Mouse (Mus musculus) MEL (cell line): ENCODE results near the gene Slc5a2. TPM values are rescaled to one million over a fixed set of nuclear protein-coding genes. Genes with fewer than 3 reads are reported as not detected.
A peak's percentile ranks its signal among the peaks of the same experiment; 100 is the strongest.

Experiments
- DNase-seq: peaks from one replicate; pipeline ENCODE4 v3.0.0; 2011; ENCODE audit warnings: low read depth, low spot score
- H3K27ac ChIP-seq: 2 replicates; pipeline ENCODE4 v1.5.1; 2012; ENCODE audit warnings: low read depth, mild to moderate bottlenecking, control low read depth, low read length, moderate library complexity; ENCODE audit not compliant: control insufficient read depth
- H3K27me3 ChIP-seq, 2 experiments: fragments of 150-350 bp in 1 of 2; sonication (generic) in 1 of 2; 2 replicates each; pipeline ENCODE4 v1.6.1; 2012; ENCODE audit warnings: low read length in 2 of 2, mild to moderate bottlenecking in 2 of 2, improper control_type of control experiment in 1 of 2, moderate library complexity in 1 of 2; ENCODE audit not compliant: insufficient read depth in 2 of 2, control insufficient read depth in 1 of 2
- H3K36me3 ChIP-seq, 2 experiments: 2 replicates each; pipeline ENCODE4 v1.6.1; 2012 to 2014; ENCODE audit warnings: low read length in 2 of 2, improper control_type of control experiment in 1 of 2, inconsistent platforms in 1 of 2, mild to moderate bottlenecking in 1 of 2; ENCODE audit not compliant: insufficient read depth in 2 of 2, control insufficient read depth in 1 of 2
- H3K4me1 ChIP-seq, 2 experiments: fragments of 150-350 bp in 1 of 2; sonication (generic) in 1 of 2; 2 replicates each; pipeline ENCODE4 v1.6.1; 2012; ENCODE audit warnings: low read length in 2 of 2, improper control_type of control experiment in 1 of 2, mild to moderate bottlenecking in 1 of 2; ENCODE audit not compliant: insufficient read depth in 2 of 2, control insufficient read depth in 1 of 2
- H3K4me3 ChIP-seq, 2 experiments: fragments of 150-350 bp in 1 of 2; sonication (generic) in 1 of 2; 2 replicates each; pipeline ENCODE4 v1.5.1; 2012; ENCODE audit warnings: low read depth in 2 of 2, low read length in 2 of 2, mild to moderate bottlenecking in 2 of 2, moderate library complexity in 2 of 2, control low read depth in 1 of 2, improper control_type of control experiment in 1 of 2; ENCODE audit not compliant: control insufficient read depth in 1 of 2, insufficient read depth in 1 of 2
- H3K79me2 ChIP-seq: 2 replicates; pipeline ENCODE4 v1.6.1; 2012; ENCODE audit warnings: mild to moderate bottlenecking, low read length, moderate library complexity; ENCODE audit not compliant: control insufficient read depth, poor library complexity, insufficient read depth
- H3K9ac ChIP-seq: 2 replicates; pipeline ENCODE4 v1.6.1; 2012; ENCODE audit warnings: low read depth, mild to moderate bottlenecking, control low read depth, low read length, moderate library complexity; ENCODE audit not compliant: control insufficient read depth, poor library complexity, severe bottlenecking
- H3K9me3 ChIP-seq: fragments of 150-350 bp; sonication (generic); replicated peaks from 2 replicates; pipeline ENCODE4 v1.6.1; 2012; ENCODE audit warnings: mild to moderate bottlenecking, low read length, improper control_type of control experiment, moderate library complexity; ENCODE audit not compliant: insufficient read depth
- CTCF ChIP-seq, 3 experiments: IDR thresholded peaks in 2 of 3; conservative IDR thresholded peaks in 1 of 3; 2 replicates each; pipeline ENCODE4 v1.5.1; 2011 to 2012; ENCODE audit warnings: low read length in 3 of 3, low read depth in 2 of 3, mild to moderate bottlenecking in 2 of 3, improper control_type of control experiment in 1 of 3, inconsistent platforms in 1 of 3, mixed read lengths in 1 of 3, moderate library complexity in 1 of 3; ENCODE audit not compliant: control insufficient read depth in 1 of 3, insufficient read depth in 1 of 3, poor library complexity in 1 of 3, severe bottlenecking in 1 of 3
- ELF1 ChIP-seq: IDR thresholded peaks from 2 replicates; pipeline ENCODE4 v1.6.1; 2014; ENCODE audit warnings: low read depth, mild to moderate bottlenecking, inconsistent platforms, low read length, improper control_type of control experiment, moderate library complexity
- HCFC1 ChIP-seq: IDR thresholded peaks from 2 replicates; pipeline ENCODE4 v1.6.1; 2012; ENCODE audit warnings: low read depth, mild to moderate bottlenecking, inconsistent platforms, low read length, improper control_type of control experiment, moderate library complexity
- MAFK ChIP-seq: IDR thresholded peaks from 2 replicates; pipeline ENCODE4 v1.6.1; 2011; ENCODE audit warnings: low read depth, mild to moderate bottlenecking, low read length, improper control_type of control experiment, borderline replicate concordance
- MXI1 ChIP-seq: IDR thresholded peaks from 2 replicates; pipeline ENCODE4 v1.6.1; 2011; ENCODE audit warnings: mild to moderate bottlenecking, low read depth, low read length, improper control_type of control experiment
- NELFE ChIP-seq: IDR thresholded peaks from 2 replicates; pipeline ENCODE4 v1.6.1; 2011; ENCODE audit warnings: low read depth, low read length, improper control_type of control experiment
- POLR2AphosphoS2 ChIP-seq: IDR thresholded peaks from 2 replicates; pipeline ENCODE4 v1.6.1; 2011; ENCODE audit warnings: low read length, improper control_type of control experiment
- RAD21 ChIP-seq: IDR thresholded peaks from 2 replicates; pipeline ENCODE4 v1.6.1; 2011; ENCODE audit warnings: mild to moderate bottlenecking, low read depth, low read length, improper control_type of control experiment
- RCOR1 ChIP-seq: IDR thresholded peaks from 2 replicates; pipeline ENCODE4 v1.6.1; 2012; ENCODE audit warnings: low read depth, mild to moderate bottlenecking, inconsistent platforms, low read length, improper control_type of control experiment
- SIN3A ChIP-seq: IDR thresholded peaks from 2 replicates; pipeline ENCODE4 v1.6.1; 2012; ENCODE audit warnings: low read length, improper control_type of control experiment, inconsistent platforms
- SMC3 ChIP-seq: IDR thresholded peaks from 2 replicates; pipeline ENCODE4 v1.6.1; 2011; ENCODE audit warnings: low read depth, low read length, improper control_type of control experiment
- TCF12 ChIP-seq: IDR thresholded peaks from 2 replicates; pipeline ENCODE4 v1.6.1; 2014; ENCODE audit warnings: low read depth, mild to moderate bottlenecking, inconsistent platforms, low read length, improper control_type of control experiment, moderate library complexity
- UBTF ChIP-seq: IDR thresholded peaks from 2 replicates; pipeline ENCODE4 v1.6.1; 2012; ENCODE audit warnings: low read depth, mild to moderate bottlenecking, inconsistent platforms, low read length, improper control_type of control experiment, moderate library complexity, borderline replicate concordance; ENCODE audit not compliant: insufficient read depth
- ZC3H11A ChIP-seq: IDR thresholded peaks from 2 replicates; pipeline ENCODE4 v1.6.1; 2012; ENCODE audit warnings: low read depth, mild to moderate bottlenecking, inconsistent platforms, low read length, improper control_type of control experiment
- ZKSCAN1 ChIP-seq: IDR thresholded peaks from 2 replicates; pipeline ENCODE4 v1.6.1; 2012; ENCODE audit warnings: low read depth, mild to moderate bottlenecking, inconsistent platforms, low read length, improper control_type of control experiment, moderate library complexity
- polyA plus RNA-seq, 2 experiments: library from polyadenylated mRNA; stranded (reverse) in 1 of 2; unstranded in 1 of 2; fragments of >175 nt in 1 of 2; fragments of >200 nt in 1 of 2; gene quantifications; 2 replicates each; pipeline versions ENCODE4 v1.2.1 to v1.2.4; 2012; ENCODE audit warnings: low replicate concordance in 2 of 2, low read depth in 1 of 2; ENCODE audit not compliant: insufficient read length in 2 of 2, insufficient read depth in 1 of 2, missing spikeins in 1 of 2
- total RNA-seq: library from RNA; depleted of rRNA; stranded (reverse); fragments of 300-350 nt; gene quantifications from 2 replicates; pipeline ENCODE4 v1.2.3, GENCODE M21; 2012

The Slc5a2 gene
- total and polyA plus RNA-seq, 3 experiments, result 0.25 to 0.58 TPM; not detected in 1

DNA sequence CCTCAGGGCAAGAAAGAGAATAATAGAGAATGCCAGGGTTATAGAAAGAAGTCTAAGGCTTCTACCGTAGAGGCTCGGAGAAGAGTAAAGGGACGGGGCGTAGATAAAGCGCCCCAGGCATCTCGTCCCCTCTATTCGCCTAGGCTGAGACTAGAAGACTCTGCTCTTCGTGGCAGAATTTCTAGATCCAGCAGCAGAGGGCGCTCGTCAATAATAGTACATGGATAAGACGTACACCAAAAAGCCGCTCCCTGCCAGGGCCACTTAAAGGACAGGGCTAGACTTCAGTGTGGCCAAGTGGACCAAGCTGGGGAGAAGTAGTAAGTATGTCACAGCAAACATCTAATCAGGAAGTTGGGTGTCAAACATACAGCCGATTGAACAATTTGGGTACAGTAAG, 18.0 kb upstream of the Slc5a2 start:
- no peak overlapping the region for H3K27ac ChIP-seq

DNA sequence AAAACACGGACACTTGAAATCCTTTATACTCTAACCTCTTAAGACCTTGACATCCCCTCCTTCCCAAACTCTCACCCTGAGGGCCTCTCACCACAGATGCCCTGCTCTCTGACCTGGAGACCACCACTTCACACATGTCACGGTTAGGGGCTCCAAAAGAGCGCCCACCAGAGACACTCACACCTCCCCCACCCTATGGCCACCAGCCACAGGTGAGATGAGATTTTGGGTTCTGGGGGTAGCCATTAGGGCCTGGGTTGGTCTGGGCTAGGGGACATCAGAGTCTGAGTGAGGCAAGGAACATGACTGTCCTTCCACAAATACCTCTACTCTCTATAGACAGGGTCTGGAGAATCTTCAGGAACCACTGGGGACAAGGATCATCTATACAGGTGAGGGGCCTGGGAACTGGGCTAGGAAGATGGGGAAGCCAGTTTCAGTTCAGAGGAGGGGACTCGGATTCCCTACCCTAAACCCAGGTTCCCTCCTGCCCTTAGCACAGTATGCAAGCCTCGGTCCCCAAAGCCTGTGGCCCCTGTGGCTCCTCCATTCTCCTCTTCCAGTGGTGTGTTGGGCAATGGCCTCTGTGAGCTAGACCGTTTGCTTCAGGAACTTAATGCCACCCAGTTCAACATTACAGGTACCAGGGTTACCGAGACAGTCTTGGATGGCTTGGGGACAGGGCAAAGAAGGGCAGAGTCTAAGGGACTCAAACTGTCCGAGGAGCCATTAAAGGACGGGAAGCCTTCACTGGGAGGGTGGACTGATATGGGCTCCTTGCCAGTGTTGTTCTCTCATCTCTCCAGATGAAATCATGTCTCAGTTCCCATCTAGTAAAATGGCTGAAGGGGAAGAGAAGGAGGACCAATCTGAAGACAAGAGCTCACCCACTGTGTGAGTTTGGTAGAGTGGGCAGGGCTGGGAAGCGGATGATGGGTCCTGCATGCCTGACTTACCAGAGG, 17.1 kb upstream of the Slc5a2 start:
- no peaks in the 10 kb centered on the region for H3K79me2 ChIP-seq
- no peak for TF ChIP-seq MAFK
- no peak for TF ChIP-seq HCFC1
- no peak for TF ChIP-seq POLR2AphosphoS2
- TF ChIP-seq MXI1, result no peak
- TF ChIP-seq NELFE, result no peak
- no peak for TF ChIP-seq RCOR1
- no peak for TF ChIP-seq TCF12
- no peak for TF ChIP-seq UBTF
- H3K4me1 ChIP-seq, result no peaks in the 10 kb centered on the region
- H3K9ac ChIP-seq, result no peak overlapping the region
- no peak overlapping the region for H3K27ac ChIP-seq
- no peaks in the 10 kb centered on the region for H3K36me3 ChIP-seq
- no peak overlapping the region for H3K4me3 ChIP-seq
- no peaks in the 10 kb centered on the region for H3K27me3 ChIP-seq
- H3K9me3 ChIP-seq, result no peaks in the 10 kb centered on the region
- no peak for DNase-seq

More for the DNA sequence above, 18.0 kb upstream of the Slc5a2 start:
- DNase-seq, result peak; percentile 85
- no peaks in the 10 kb centered on the region for H3K79me2 ChIP-seq
- H3K4me1 ChIP-seq, result no peaks in the 10 kb centered on the region
- no peaks in the 10 kb centered on the region for H3K36me3 ChIP-seq
- H3K4me3 ChIP-seq, result no peak overlapping the region
- no peaks in the 10 kb centered on the region for H3K9me3 ChIP-seq
- TF ChIP-seq ZC3H11A, result peak; percentile 96
- TF ChIP-seq SIN3A, result 0 out of 2 replicates have a peak, but pooled peaks have one; percentile 23
- TF ChIP-seq ZKSCAN1, result no peak
- peak; percentile 99 for TF ChIP-seq SMC3
- TF ChIP-seq CTCF (IDR thresholded peaks at IDR 0.05 in 2 of 3, conservative IDR thresholded peaks at IDR 0.05 in 1 of 3; ENCODE audit: control insufficient read depth in 1 of 3, insufficient read depth in 1 of 3, low read depth in 2 of 3, low read length in 3 of 3, poor library complexity in 1 of 3, severe bottlenecking in 1 of 3), result peak; percentile 58 to 95 (median 66)
- TF ChIP-seq ELF1, result no peak
- peak; percentile 89 for TF ChIP-seq RAD21
- no peak overlapping the region for H3K9ac ChIP-seq
- no peaks in the 10 kb centered on the region for H3K27me3 ChIP-seq
